Mouse (Mus musculus): ENCODE data around the gene Olfr133. TPM values are rescaled to one million over a fixed set of nuclear protein-coding genes. Genes with fewer than 3 reads are reported as not detected.
"Not testable (repeated sequence)": the region's sequence is repeated elsewhere in the genome, so short reads cannot be mapped to it uniquely, and the experiment has no call there.

Olfr133 gene
- not detected in 2 replicates for total RNA-seq (2017)

GRCm38 (mm10) chr17:38144981-38145380 lies at the start of gene Olfr133:
Gene Olfr133, plus strand, starts transcription at chr17:38145281.
- no peak for ATAC-seq (ENCODE audit: extremely low read depth, insufficient number of reproducible peaks, low FRiP score, poor library complexity, severe bottlenecking)

GRCm38 (mm10) chr17:38124199-38124598 lies 20.9 kb upstream of the Olfr133 start:
- ATAC-seq (ENCODE audit: extremely low read depth, insufficient number of reproducible peaks, low FRiP score, poor library complexity, severe bottlenecking), result not testable (repeated sequence)

- not testable (repeated sequence) for ATAC-seq (ENCODE audit: extremely low read depth, insufficient number of reproducible peaks, low FRiP score, poor library complexity, severe bottlenecking)
Observed at GRCm38 (mm10) chr17:38125371-38125770, 19.7 kb upstream of the Olfr133 start.

DNA sequence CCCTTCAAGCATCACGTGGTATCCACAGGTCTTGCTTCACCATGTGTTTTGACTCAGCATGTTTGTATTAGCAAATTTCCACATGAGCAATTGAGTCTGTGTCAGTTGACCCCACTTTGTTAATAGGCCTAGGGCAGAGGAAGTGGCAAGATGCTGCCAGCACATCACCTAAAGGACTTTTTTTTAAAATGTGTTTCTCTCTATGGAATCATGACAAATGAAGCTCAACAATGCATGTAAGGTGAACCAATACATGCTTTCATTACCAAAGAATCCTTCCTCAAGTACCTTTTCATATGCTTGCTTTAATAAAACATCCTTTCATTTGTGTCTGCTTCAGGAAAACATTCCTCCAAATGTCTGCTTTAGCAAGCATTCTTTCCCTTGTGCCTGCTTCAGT lies 10.7 kb upstream of the Olfr133 start, which contains the start of gene Olfr132:
Olfr132 (minus strand) TSS at position 101 of the 400 bp plus-strand sequence.
- ATAC-seq (ENCODE audit: extremely low read depth, insufficient number of reproducible peaks, low FRiP score, poor library complexity, severe bottlenecking), result no peak

GRCm38 (mm10) chr17:38171088-38171487 lies 26.0 kb downstream of the Olfr133 start, which contains the start of gene Olfr134:
Gene Olfr134, plus strand, starts transcription at chr17:38171388.
- no peak for ATAC-seq (ENCODE audit: extremely low read depth, insufficient number of reproducible peaks, low FRiP score, poor library complexity, severe bottlenecking)

Other genes with a start within 250 kb of the Olfr133 start
- gene Olfr127, start 244.8 kb upstream of the Olfr133 start, total RNA-seq (2017), result 0.12 TPM in 1 of 2 replicates, not detected in the other
- gene Olfr128, start 224.7 kb upstream of the Olfr133 start, total RNA-seq (2017), result not detected in 2 replicates
- not detected in 2 replicates for gene Olfr761, start 192.2 kb upstream of the Olfr133 start, total RNA-seq (2017)
- 0.12 TPM in 1 of 2 replicates, not detected in the other for gene Olfr129, start 85.2 kb upstream of the Olfr133 start, total RNA-seq (2017)
- gene Olfr130, start 81.4 kb upstream of the Olfr133 start, total RNA-seq (2017), result not detected in 2 replicates
- gene Olfr131, start 56.6 kb upstream of the Olfr133 start, total RNA-seq (2017), result not detected in 2 replicates
- gene Olfr132, start 10.8 kb upstream of the Olfr133 start, total RNA-seq (2017), result not detected in 2 replicates
- gene Olfr134, start 26.1 kb downstream of the Olfr133 start, total RNA-seq (2017), result not detected in 2 replicates
- 1.4 TPM in 1 of 2 replicates, not detected in the other for gene Olfr135, start 59.1 kb downstream of the Olfr133 start, total RNA-seq (2017)
- not detected in 2 replicates for gene Olfr138, start 115.8 kb downstream of the Olfr133 start, total RNA-seq (2017)
- gene Olfr137, start 162.3 kb downstream of the Olfr133 start, total RNA-seq (2017), result 0.81 TPM in 1 of 2 replicates, not detected in the other
- gene Olfr136, start 184.6 kb downstream of the Olfr133 start, total RNA-seq (2017), result 0.25 TPM in 1 of 2 replicates, not detected in the other

Measured in neutrophil, adult 5-6 weeks (primary cell).